Mouse (Mus musculus): ENCODE measurements around the gene Prrxl1. TPM values are rescaled to one million over a fixed set of nuclear protein-coding genes. Genes with fewer than 3 reads are reported as not detected.

The Prrxl1 gene
- not detected for polyA plus RNA-seq (2021)

DNA sequence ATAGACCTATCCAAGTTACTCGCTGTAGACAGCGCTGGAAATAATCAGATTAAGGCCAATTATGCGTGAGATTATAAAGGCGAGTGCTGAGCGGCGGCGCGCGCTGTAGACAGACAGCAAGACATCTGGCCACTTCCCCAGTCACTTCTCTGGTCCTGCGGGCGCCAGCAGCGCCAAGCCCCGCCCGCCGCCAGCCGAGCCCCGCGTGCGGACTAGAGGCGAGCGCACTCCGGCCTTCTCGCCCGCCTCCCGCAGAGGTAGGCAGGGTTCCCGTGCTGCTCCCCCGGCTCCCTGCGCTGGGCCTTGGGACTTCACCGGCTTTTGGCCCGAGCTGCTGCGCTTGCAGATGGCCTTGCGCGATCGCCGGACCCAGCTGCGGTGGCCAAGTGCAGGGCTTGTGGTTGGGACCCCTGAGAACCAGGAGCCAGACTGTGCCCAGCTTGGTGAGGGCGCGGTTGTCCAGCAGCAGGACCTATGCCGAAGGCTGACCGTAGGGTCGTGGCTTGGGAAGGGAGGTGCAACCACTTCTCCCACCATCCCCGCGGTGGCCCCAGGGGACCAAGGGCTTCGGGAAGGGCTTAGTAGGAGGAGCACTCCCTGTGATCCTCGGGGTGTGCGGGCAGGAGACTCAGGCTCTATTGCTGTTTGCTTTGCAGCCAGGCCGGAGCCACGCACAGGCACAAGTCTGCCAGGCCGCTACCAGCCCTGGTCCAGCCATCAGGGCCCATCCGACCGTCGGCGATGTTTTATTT lies at the start of gene Prrxl1:
TSS of gene Prrxl1 (plus strand) at position 118 of the 752 bp plus-strand sequence.
- no peak for TF ChIP-seq CTCF (IDR thresholded peaks at IDR 0.05)
- no peak for DNase-seq (ENCODE audit: low read depth, low spot score)
- ATAC-seq = no peak
- CTCF ChIA-PET = no interaction called here
- in situ Hi-C loops (cut with MboI; ENCODE audit: low pct_unique_long_range_greater_than_20kb) = loop anchor here (10.0 kb wide), 1 partner anchor 205 kb away; no protein-coding TSS in a partner anchor
- H3K27me3 ChIP-seq = peaks cover 74% of the 10 kb centered on the region
- POLR2A ChIA-PET = no interaction called here

DNA sequence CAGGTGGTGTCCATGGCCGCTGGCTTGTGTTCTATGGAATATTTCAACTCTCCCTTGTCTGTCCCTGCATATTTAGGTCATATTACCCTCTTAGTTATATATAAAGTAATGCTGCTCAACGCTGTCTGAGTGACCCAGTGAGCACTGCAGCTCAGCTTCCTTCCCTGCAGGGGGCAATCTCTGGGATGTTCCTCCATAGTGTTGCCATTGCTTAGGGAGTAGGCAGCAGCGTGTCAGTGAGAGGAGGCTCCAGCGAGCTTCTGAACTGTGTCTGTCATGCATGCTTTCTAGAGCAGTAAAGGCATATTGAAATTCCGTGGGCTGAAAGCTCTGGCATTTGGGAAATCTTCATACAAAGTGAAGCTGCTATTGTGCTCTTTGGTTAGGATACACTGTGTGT lies 47.4 kb upstream of the Prrxl1 start:
- ChIA-PET CTCF (interaction anchor here (1.2 to 2.5 kb wide), 5 partner anchors 8 to 22 kb away, joined by 3 to 10 read pairs (median 4); no protein-coding TSS in a partner anchor), POLR2A (no interaction called here)
- H3K27me3 ChIP-seq = no peaks in the 10 kb centered on the region
- ATAC-seq (no peak), DNase-seq (ENCODE audit: low read depth, low spot score) (no peak)
- TF ChIP-seq CTCF (IDR thresholded peaks at IDR 0.05) = no peak
- in situ Hi-C loops (cut with MboI; ENCODE audit: low pct_unique_long_range_greater_than_20kb) = no loop called here

GRCm38 (mm10) chr14:32553198-32553903 lies 45.9 kb upstream of the Prrxl1 start:
- no peak for ATAC-seq
- TF ChIP-seq CTCF (IDR thresholded peaks at IDR 0.05) = no peak
- no peak for DNase-seq (ENCODE audit: low read depth, low spot score)
- H3K27me3 ChIP-seq = no peaks in the 10 kb centered on the region
- POLR2A ChIA-PET = no interaction called here
- CTCF ChIA-PET = interaction anchor here (1.2 to 1.9 kb wide), 2 partner anchors 8 to 19 kb away, joined by 3 to 5 read pairs; no protein-coding TSS in a partner anchor
- in situ Hi-C loops (cut with MboI; ENCODE audit: low pct_unique_long_range_greater_than_20kb) = no loop called here

DNA sequence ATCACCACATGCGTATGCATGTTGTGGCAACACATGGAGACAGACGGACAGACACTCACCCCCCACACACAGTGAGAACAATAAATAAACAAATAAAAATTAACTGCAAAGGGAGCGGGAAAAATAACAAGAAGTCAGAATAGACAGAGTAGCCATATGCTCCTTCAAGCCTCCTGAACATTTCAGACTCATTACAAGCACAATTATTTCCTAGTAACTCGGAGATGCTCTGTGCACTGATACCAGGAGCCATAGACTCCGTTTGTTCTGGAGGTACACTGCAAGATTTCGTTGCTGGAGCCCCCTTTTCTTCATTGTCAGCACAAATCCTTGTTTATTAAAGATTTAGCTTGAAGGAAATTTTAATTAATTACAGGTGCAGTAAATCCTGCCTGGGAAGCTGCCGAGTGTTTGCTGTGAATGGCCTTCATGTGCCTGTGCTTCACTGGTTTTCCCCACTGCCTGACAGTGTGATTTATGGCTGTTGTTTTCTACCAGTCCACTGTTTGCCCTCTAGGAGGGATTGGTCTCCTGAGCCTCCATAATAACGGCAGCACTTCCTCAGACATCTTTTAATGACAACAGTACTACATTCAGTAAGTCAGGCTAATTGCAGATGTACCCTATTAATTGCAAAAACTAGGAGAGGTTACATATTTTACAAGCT lies 44.2 kb upstream of the Prrxl1 start:
- POLR2A ChIA-PET = no interaction called here
- in situ Hi-C loops (cut with MboI; ENCODE audit: low pct_unique_long_range_greater_than_20kb) = no loop called here
- DNase-seq (ENCODE audit: low read depth, low spot score) (no peak), ATAC-seq (no peak)
- H3K27me3 ChIP-seq = no peaks in the 10 kb centered on the region
- TF ChIP-seq CTCF (IDR thresholded peaks at IDR 0.05) = no peak
- CTCF ChIA-PET = no interaction called here

DNA sequence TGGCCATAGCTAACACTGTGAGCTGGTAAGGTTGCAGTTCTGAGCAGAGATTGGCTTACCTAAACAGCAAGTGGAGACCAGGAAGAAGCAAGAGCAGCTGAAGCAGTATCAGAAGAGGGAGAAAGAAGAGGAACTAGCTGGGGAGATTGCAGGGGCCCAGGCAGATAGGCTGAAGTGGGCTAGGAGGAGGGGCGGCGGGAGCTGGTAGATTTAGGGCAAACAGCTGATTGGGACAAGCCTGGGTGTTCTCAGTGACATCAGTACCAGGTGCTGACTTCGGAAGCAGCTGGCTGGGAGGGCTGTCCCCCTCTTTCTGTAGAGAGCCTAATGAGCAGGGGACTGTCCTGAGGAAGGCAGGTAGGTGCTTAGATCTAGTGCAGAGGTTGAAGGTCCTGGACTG lies 37.8 kb upstream of the Prrxl1 start:
- no peak for TF ChIP-seq CTCF (IDR thresholded peaks at IDR 0.05)
- CTCF ChIA-PET = interaction anchor here (0.9 to 1.6 kb wide), 4 partner anchors 9 to 31 kb away, joined by 3 to 5 read pairs (median 4); no protein-coding TSS in a partner anchor
- DNase-seq (ENCODE audit: low read depth, low spot score) (no peak), ATAC-seq (no peak)
- in situ Hi-C loops (cut with MboI; ENCODE audit: low pct_unique_long_range_greater_than_20kb) = no loop called here
- POLR2A ChIA-PET = no interaction called here
- H3K27me3 ChIP-seq = no peaks in the 10 kb centered on the region

- no peaks in the 10 kb centered on the region for H3K27me3 ChIP-seq
- ATAC-seq = no peak
- in situ Hi-C loops (cut with MboI; ENCODE audit: low pct_unique_long_range_greater_than_20kb) = no loop called here
- CTCF ChIA-PET = interaction anchor here (1.7 kb wide), 1 partner anchor 24 kb away, joined by 3 read pairs; no protein-coding TSS in a partner anchor
- POLR2A ChIA-PET = no interaction called here
- no peak for DNase-seq (ENCODE audit: low read depth, low spot score)
- TF ChIP-seq CTCF (IDR thresholded peaks at IDR 0.05) = no peak
Measured at GRCm38 (mm10) chr14:32563661-32564060, 35.5 kb upstream of the Prrxl1 start.

DNA sequence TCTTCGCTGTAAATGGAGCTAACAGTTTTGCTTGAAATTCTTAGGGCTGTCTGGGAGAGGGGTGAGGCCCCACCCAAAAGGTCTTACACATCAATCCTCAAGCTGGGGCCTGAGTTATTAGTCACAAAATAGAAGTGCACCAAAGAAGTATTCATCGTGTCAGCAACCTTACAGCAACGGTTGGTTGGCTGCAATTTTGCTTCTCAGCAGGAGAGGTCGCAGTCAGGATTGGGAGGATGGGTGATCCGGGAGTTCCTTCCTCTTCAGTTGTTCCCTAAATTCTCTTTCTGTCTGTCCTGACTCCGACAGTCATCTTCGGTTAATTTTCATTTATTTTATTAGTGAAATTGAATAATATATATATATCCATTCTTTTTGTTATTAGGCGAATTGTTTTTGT lies 26.7 kb upstream of the Prrxl1 start:
- ATAC-seq = no peak
- TF ChIP-seq CTCF (IDR thresholded peaks at IDR 0.05) = no peak
- in situ Hi-C loops (cut with MboI; ENCODE audit: low pct_unique_long_range_greater_than_20kb) = no loop called here
- ChIA-PET POLR2A (no interaction called here), CTCF (interaction anchor here (1.1 to 1.2 kb wide), 2 partner anchors 12 to 20 kb away, joined by 3 read pairs; no protein-coding TSS in a partner anchor)
- DNase-seq (ENCODE audit: low read depth, low spot score) = no peak
- no peaks in the 10 kb centered on the region for H3K27me3 ChIP-seq

DNA sequence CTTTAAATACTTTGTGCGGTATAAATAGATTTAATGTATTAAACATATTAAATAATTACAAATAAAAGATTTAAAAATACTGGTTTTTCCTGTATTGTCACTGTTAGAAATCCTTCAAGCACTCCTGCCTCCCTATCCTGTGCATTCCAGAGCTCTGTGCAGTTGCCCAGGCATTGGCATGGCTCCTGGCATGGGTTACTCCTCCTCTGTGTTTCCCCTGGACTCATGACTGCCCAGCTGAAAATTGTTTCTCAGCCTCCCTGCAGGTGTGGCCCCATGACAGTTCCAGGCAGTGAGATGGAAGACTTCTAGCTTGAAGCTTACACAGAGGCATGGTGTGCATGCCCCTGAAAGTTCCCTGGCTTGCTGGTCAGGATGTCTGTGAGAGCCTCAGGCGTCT lies 20.8 kb upstream of the Prrxl1 start:
- TF ChIP-seq CTCF (IDR thresholded peaks at IDR 0.05) = no peak
- no peaks in the 10 kb centered on the region for H3K27me3 ChIP-seq
- in situ Hi-C loops (cut with MboI; ENCODE audit: low pct_unique_long_range_greater_than_20kb) = no loop called here
- DNase-seq (ENCODE audit: low read depth, low spot score) = no peak
- no peak for ATAC-seq
- POLR2A ChIA-PET = no interaction called here
- CTCF ChIA-PET = interaction anchor here (1.4 to 2.0 kb wide), 2 partner anchors 47 to 50 kb away, joined by 4 to 5 read pairs; no protein-coding TSS in a partner anchor

- ATAC-seq (no peak), DNase-seq (ENCODE audit: low read depth, low spot score) (no peak)
- POLR2A ChIA-PET = no interaction called here
- no peaks in the 10 kb centered on the region for H3K27me3 ChIP-seq
- TF ChIP-seq CTCF (IDR thresholded peaks at IDR 0.05) = no peak
- in situ Hi-C loops (cut with MboI; ENCODE audit: low pct_unique_long_range_greater_than_20kb) = no loop called here
- CTCF ChIA-PET = interaction anchor here (1.6 kb wide), 1 partner anchor 55 kb away, joined by 5 read pairs; no protein-coding TSS in a partner anchor
Measured at GRCm38 (mm10) chr14:32583696-32584095, 15.5 kb upstream of the Prrxl1 start.

DNA sequence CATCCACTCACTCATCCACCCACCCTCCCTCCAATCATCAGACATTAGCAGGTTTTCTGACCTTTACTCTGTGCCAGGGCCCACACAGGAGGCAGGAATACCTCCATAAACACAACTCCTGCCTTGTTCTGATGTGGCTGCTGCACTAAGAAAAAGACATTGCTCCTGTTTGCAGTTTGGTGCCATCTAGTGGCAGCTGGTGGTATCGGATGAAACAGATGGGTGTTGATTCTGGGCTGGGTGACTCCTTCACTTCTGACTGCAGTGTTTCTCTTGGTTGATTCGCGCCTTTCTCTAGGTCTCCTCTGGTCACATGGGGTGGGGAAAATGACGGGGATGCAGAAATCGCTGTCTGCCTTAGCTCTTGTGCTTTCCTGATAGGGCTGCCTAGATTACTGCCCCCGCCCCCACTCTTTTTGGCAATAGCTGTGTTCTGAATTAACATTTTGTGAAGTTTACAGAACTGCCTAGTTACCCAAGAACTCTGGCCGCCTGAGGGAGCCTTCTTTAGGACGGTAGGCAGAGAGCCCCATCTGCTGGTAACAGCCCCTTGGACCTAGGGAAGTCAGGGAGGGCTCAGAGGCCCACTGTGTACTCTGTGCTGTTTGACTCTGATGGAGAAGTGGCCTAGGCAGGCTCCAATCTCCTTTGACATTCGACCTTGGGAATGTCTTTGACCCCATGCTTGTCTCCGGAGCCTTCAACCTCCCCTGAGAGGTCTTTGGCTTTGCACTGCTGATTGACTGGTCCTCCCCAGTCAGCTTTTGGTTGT lies 12.0 kb upstream of the Prrxl1 start:
- DNase-seq (ENCODE audit: low read depth, low spot score) (peak; percentile 35), ATAC-seq (peak; percentile 84)
- ChIA-PET POLR2A (interaction anchor here (1.0 to 1.4 kb wide), 2 partner anchors 46 to 56 kb away, joined by 3 read pairs; no protein-coding TSS in a partner anchor), CTCF (interaction anchor here (0.8 to 2.5 kb wide), 6 partner anchors 46 to 68 kb away, joined by 3 to 12 read pairs (median 4); no protein-coding TSS in a partner anchor)
- peak; percentile 89 for TF ChIP-seq CTCF (IDR thresholded peaks at IDR 0.05)
- peaks cover 5% of the 10 kb centered on the region for H3K27me3 ChIP-seq
- in situ Hi-C loops (cut with MboI; ENCODE audit: low pct_unique_long_range_greater_than_20kb) = no loop called here
